Mouse (Mus musculus) neural tube, embryonic 10.5 days (tissue): ENCODE measurements at regions not wholly inside any gene's neighbourhood (a gene's known extent, or its start where the extent isn't known, plus 50 kb on each side); places are given as distances from the start of the nearest gene placed in this dataset.

ENCODE experiments used
- DNase-seq: peaks from one replicate; pipeline ENCODE4 v3.0.0-alpha.2; 2017; ENCODE audit warnings: low spot score; ENCODE audit errors: extremely low spot score

- DNase-seq = no peak
Measured at GRCm38 (mm10) chr3:9200156-9200555, 409.7 kb downstream of the Zfp704 start.

GRCm38 (mm10) chr3:9198652-9199332, 411.1 kb downstream of the Zfp704 start:
- no peak for DNase-seq

GRCm38 (mm10) chr3:9195781-9196180, 414.1 kb downstream of the Zfp704 start:
- DNase-seq = no peak

- DNase-seq = no peak
Measured at GRCm38 (mm10) chr3:9189366-9190287, 420.3 kb downstream of the Zfp704 start.

- no peak for DNase-seq
Measured at GRCm38 (mm10) chr3:9186364-9187120, 423.3 kb downstream of the Zfp704 start.

GRCm38 (mm10) chr3:9181576-9181975, 428.3 kb downstream of the Zfp704 start:
- no peak for DNase-seq

- no peak for DNase-seq
Measured at GRCm38 (mm10) chr3:9179641-9180040, 430.2 kb downstream of the Zfp704 start.

GRCm38 (mm10) chr3:9174517-9174832, 435.4 kb downstream of the Zfp704 start:
- DNase-seq = no peak

GRCm38 (mm10) chr3:9173643-9174516, 436.0 kb downstream of the Zfp704 start:
- no peak for DNase-seq

- DNase-seq = no peak
Measured at GRCm38 (mm10) chr3:9171970-9172369, 437.9 kb downstream of the Zfp704 start.

- no peak for DNase-seq
Measured at GRCm38 (mm10) chr3:9168955-9169354, 440.9 kb downstream of the Zfp704 start.

- no peak for DNase-seq
Measured at GRCm38 (mm10) chr3:9159073-9159472, 450.8 kb downstream of the Zfp704 start.

- DNase-seq = no peak
Measured at GRCm38 (mm10) chr3:9154172-9154571, 455.7 kb downstream of the Zfp704 start.

GRCm38 (mm10) chr3:9153690-9154089, 456.2 kb downstream of the Zfp704 start:
- DNase-seq = no peak

- no peak for DNase-seq
Measured at GRCm38 (mm10) chr3:9152256-9152655, 457.6 kb downstream of the Zfp704 start.

GRCm38 (mm10) chr3:9151590-9151989, 458.3 kb downstream of the Zfp704 start:
- DNase-seq = no peak

- DNase-seq = no peak
Measured at GRCm38 (mm10) chr3:9148605-9149004, 461.3 kb downstream of the Zfp704 start.

- DNase-seq = no peak
Measured at GRCm38 (mm10) chr3:9146481-9146880, 463.4 kb downstream of the Zfp704 start.

GRCm38 (mm10) chr3:9145612-9146011, 464.3 kb downstream of the Zfp704 start:
- DNase-seq = no peak

- DNase-seq = no peak
Measured at GRCm38 (mm10) chr3:9141836-9142235, 468.0 kb downstream of the Zfp704 start.
